Mouse (Mus musculus) small intestine, adult 2 months (tissue): ENCODE measurements at regions not wholly inside any gene's neighbourhood (a gene's known extent, or its start where the extent isn't known, plus 50 kb on each side); places are given as distances from the start of the nearest gene placed in this dataset.

Experiments
- CTCF ChIP-seq: fragments of 200-500 bp; IDR thresholded peaks from 2 replicates; pipeline ENCODE4 v1.5.1; 2012; ENCODE audit warnings: low read depth, mild to moderate bottlenecking, control low read depth, inconsistent platforms, low read length, moderate library complexity, mixed read lengths; ENCODE audit not compliant: insufficient replicate concordance, insufficient read length; ENCODE audit errors: extremely low read depth
- POLR2A ChIP-seq: fragments of 200-500 bp; IDR thresholded peaks from 2 replicates; pipeline ENCODE4 v1.6.1; 2012; ENCODE audit warnings: low read depth, mild to moderate bottlenecking, control low read depth, inconsistent platforms, low read length, moderate library complexity

DNA sequence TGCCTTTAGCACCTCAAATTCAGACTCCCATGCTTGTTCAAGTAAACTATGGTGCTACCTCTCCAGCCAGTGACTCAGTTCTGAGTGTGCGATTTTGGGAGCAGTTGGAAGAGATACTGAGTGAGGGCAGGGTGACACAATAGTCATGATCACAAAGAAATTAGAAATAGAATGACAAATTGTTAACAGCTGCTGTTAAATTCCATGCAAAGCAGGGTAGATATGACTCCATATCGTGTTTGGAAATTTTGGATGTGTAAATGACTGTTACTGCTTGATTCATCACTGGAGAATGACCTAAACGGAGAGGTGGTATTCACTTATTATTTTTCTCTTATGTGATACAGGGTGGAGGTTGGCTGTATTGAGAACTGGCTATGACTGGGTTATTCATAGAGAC lies 217.8 kb upstream of the Akr1e1 start:
- no peak for TF ChIP-seq CTCF
- no peak for TF ChIP-seq POLR2A
